Mouse (Mus musculus) forebrain, embryonic 16.5 days (tissue): Measurements from ENCODE around the gene Prkacb. TPM values are rescaled to one million over a fixed set of nuclear protein-coding genes. Genes with fewer than 3 reads are reported as not detected.

Experiments
- polyA plus RNA-seq: library from polyadenylated mRNA; unstranded; fragments of >200 nt; fragmentation: Nextera tagmentation; extraction: Ambion mirVana; gene quantifications from 2 replicates; pipeline ENCODE4 v1.2.1, GENCODE M21; 2015

The Prkacb gene
- polyA plus RNA-seq, 1 experiment from 2014 or later = 195 TPM

Other genes with a start within 250 kb of the Prkacb start
- not detected in 2 replicates for gene Uox, start 242.6 kb downstream of the Prkacb start, polyA plus RNA-seq
- gene Dnase2b, start 197.4 kb downstream of the Prkacb start, polyA plus RNA-seq = not detected in 2 replicates
- not detected in 2 replicates for gene 4930503B20Rik, start 161.7 kb downstream of the Prkacb start, polyA plus RNA-seq
- gene Samd13, start 127.4 kb downstream of the Prkacb start, polyA plus RNA-seq = 0.63 and 0.83 TPM in 2 replicates
- gene Ttll7, start 39.4 kb upstream of the Prkacb start, polyA plus RNA-seq = 7.3 and 8.4 TPM in 2 replicates